Mouse (Mus musculus): ENCODE measurements around the gene Nfe2.

DNA sequence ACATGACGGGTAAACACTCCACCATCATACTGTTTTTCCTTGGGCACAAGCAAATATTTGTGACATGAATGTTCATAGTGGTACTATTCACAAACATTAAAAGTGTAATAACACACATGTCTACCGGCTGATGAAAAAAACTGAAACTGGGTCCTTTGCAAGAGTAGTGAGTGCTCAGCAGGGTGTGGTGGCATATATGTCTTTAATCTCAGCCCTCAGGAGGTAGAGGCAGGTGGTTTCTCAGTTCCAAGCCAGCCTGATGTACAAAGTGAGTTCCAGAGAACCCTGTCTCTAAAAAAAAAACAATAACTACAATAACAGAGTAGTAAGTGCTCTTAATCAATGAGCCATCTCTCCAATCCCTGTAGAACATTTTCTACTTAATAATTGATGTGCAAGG, 6.6 kb upstream of the Nfe2 start:
- TF ChIP-seq EP300 (IDR thresholded peaks at IDR 0.05; ENCODE audit: insufficient read depth, low read depth, low read length) (no peak), CTCF (IDR thresholded peaks at IDR 0.05) (no peak), POLR2A (IDR thresholded peaks at IDR 0.05; ENCODE audit: insufficient read depth, low read depth, low read length) (no peak)

Data from heart, adult 2 months (tissue).